Mouse (Mus musculus) left cerebral cortex, adult 18-20 months (tissue): ENCODE measurements around the gene Papola. TPM values are rescaled to one million over a fixed set of nuclear protein-coding genes. Genes with fewer than 3 reads are reported as not detected.
A peak's percentile ranks its signal among the peaks of the same experiment; 100 is the strongest.

Experiments used
- DNase-seq, 2 experiments: peaks; one replicate each; pipeline ENCODE4 v3.0.0; 2021 to 2022; ENCODE audit warnings: low spot score in 2 of 2, mixed read lengths in 1 of 2
- long read RNA-seq, 2 experiments: library from polyadenylated mRNA; stranded (forward); transcript quantifications; one replicate each; pipeline ENCODE4 v2.0.0; 2021
- total RNA-seq, 2 experiments: library from RNA; stranded (reverse); gene quantifications; 2 replicates each; pipeline ENCODE4 v1.2.3; 2021

The Papola gene
- total RNA-seq: 100 to 1,000 TPM; 146 to 157 TPM
- long read RNA-seq, experiment 1, full-length matches to known transcripts: 81 of 123 reads
- long read RNA-seq, experiment 1, partial matches to known transcripts: 16 of 123 reads
- long read RNA-seq, experiment 1, other reads (novel, unspliced or antisense): 26 of 123 reads
- long read RNA-seq, experiment 2, full-length matches to known transcripts: 45 of 54 reads
- long read RNA-seq, experiment 2, partial matches to known transcripts: 2 of 54 reads
- long read RNA-seq, experiment 2, other reads (novel, unspliced or antisense): 7 of 54 reads

DNA sequence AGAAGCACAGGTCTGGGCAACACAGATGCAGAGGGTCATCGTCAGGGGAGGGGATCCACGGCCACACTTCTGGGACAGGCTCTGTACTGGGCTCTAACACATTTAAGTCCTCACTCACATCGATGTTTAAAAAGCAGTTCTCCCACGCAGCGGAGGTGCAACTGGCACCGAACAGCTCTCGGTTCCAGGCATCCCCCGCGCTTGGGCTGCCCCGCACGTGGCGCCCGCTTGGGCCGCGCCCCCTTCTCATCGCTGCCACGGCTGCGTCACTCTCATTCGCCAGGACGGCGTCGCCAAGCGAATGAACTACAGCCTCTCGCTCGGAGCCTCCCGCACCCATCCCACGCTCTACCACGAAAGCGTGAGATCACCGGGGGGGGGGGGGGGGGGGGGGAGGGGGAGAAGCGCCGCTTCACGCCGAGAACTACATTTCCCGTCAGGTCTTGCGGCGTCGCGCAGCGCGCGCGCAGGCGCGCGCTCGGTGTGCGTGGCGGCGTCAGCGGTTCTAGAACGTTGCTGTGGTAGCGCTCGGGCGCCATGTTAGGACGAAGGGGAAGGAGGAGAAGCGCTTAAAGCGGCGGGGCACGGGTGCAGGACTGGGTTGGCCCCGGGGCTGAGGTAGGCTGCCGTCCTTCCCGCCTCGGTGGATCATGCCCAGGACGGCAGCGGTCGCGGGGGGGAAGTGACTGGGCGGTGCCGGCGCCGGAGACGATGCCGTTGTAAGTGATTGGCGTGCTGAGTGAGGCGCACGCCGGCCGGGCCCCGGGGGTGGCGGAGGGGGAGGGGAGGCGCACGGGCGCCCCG lies at the start of gene Papola:
Papola (plus strand) TSS at position 499 of the 804 bp plus-strand sequence.
- DNase-seq: peak; percentile 81 to 91

DNA sequence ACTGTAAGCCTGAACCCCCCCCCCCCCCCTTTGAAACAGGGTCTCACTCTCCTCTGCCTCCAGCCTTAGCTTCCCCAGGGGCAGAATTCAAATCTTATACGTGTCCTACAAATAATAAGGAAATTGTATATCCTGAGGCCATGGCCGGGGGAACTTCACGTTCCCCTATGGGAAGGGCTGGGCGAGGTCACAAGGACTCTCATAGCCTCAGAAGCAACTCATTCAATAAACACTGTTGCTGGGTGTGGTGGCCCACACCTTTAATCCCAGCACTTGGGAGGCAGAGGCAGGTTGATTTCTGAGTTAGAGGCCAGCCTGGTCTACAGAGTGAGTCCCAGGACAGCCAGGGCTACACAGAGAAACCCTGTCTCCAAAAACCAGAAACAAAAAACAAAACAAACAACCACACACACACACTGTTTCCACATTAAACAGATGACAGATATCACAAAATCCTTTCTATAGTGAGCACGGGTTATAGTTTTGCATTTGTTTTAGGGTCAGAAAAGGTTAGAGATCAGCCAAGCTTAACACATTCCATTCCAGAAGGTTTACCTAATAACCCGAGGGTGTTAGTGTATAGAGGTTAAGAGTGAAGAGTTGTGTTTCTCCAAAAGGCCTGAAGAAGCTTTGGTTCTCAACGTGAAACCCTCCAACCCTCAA lies 49.1 kb upstream of the Papola start:
- DNase-seq: no peak

DNA sequence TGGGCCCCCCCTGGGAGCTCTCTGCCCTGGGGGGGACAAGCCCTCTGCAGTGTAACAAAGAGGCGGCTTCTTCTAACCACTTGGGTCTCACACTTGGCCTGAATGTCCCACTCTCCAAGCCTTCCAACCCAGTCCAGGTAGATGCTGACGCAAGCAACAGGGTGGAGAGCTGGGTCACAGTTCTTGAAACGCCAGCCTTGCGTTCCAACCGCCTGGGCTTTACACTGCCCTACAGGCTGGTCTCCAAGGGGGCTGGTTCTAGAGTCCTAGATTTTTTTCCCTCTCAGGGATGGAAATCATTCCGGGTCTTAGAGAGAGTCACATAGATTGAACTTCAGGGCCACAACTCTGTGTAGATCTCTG lies 48.6 kb upstream of the Papola start:
- no peak for DNase-seq

DNA sequence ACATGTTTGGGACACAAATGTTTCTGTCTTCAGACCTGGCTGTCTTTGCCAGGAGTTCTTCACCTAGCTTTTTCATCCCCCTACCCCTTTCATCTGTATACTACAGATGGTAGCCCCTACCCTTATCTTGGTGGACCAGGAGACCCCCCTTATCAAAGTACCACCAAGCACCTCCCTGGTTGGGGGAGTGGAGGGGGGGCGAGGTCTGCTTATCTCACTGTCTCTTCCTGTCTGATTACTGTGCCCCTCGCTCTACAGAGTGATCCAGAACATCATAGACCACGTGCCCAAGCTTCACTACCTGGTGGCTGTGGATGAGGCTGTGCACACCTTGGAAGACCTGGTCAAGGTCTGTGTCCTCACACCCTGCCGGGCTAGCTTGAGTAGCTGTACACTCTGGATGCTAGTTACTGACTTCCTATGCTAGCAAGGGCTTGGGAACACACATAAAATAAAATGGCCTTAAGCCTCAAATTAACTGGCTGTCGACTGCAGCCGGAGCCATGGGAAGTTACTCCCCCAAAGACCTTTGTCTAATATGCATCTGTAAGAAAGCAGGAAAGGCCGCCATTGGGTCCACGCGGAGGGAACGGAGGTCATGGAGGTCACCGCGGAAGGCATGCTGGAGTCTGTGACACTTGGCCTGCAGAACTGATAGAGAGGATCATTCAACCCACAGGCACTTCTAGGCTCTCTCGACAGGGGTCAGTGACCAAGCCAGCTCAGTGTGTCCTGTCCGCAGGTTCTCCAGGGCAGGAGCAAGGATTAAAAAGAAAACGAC lies 46.0 kb upstream of the Papola start:
- no peak for DNase-seq

DNA sequence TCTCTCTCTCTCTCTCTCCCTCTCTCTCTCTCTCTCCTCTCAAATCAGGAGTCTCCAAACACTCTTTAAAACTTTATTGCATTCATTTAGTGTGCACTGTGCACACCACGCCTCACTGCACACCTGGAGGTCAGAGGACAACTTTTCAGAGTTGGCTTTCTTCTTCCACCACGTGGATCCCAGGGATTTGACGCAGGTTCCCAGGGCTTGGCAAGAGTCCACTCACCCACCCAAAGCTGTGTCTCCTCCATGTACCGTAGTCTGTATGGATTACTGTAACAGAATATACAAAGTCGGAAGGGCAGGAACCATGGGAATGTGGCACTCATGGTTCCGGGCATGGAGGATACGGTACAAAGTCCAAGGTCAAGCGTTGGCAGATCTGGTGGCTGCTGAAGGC lies 44.8 kb upstream of the Papola start:
- DNase-seq: no peak

DNA sequence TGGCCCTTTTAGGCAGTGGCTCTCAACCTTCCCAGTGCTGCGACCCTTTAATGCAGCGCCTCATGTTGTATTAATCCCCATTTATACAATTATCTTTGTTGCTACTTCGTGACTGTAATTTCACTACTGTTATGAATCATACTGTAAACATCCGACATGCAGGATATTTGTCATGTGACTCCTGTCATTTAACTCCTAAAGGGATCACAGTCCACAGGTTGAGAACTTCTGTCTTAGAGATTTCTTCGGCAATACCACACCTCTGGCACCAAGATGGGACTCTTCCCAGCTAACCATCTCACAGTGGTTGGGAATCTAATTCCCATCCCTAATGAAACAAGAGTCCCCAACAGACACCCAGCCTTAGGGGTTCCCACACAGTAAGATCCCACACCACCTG lies 36.4 kb upstream of the Papola start:
- DNase-seq: no peak

DNA sequence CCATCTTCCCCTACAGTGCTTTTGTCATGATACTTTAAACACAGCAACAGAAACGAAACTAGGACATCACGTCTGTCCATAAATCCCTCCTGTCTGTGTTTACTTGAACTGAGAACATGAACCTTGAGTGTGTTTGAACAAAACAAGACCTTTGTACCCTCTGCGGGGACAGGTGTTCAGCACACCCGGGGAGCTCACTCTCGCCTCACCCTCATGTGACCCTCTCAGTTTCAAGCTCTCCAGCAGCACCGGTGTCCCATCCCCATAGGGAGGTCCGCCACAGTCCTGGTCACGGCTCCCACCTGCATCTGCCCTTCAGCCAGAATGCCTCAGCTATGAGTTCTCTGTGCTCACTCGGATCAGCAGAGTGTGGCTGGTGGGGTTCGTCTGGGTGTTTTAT lies 30.7 kb upstream of the Papola start:
- DNase-seq: no peak

DNA sequence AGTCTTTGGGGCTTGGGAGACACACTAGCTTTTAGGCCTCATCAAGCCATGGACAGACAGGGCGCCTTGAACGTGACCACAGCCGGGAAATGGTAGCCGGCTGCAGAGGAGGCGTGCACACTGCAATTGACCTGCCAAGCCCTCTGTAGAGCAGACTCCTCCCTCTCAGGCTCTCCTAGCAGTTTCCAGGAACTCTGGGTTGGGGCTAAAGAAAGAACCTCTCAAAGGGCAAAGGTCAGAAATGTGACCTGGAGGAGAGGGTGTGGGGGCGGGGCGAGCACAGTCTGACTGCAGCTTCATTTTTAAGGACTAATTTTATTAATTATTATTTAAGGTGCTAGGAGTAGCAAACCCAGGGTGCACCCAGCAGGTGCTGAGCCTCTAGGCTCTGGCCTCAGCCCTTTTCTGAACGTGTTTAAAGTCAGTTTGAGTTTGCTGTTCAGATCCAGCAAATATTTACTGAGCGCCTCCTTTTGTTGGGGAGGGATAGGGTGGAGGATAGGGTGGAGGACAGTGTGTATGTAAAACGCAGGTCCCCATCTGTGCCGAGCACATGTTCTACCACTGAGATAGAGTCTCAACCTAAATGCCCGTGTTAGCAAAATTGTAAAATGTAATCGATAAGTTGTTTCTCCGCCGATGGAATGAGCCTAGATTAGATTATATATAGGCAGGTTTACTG lies 26.5 kb upstream of the Papola start:
- DNase-seq: no peak

DNA sequence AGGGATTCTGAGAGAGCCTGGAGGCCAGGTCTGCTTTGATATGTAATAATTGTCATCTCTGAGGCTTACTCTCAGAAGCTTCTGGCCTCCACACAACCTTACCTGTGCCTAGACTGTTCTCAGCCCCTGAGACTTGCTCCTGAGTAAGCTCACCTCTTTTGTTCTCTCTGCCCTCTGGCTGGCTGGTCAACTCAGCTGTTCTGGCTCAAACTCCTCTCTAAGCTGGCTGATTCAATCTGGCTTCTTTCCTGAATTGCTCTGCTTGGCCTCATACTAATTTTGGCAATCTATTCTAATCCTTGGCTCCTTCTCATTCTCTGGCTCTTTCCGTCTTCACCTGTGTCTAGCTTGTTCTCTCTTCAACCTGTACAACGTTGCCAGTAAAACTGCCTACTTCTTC lies 25.6 kb upstream of the Papola start:
- no peak for DNase-seq

DNA sequence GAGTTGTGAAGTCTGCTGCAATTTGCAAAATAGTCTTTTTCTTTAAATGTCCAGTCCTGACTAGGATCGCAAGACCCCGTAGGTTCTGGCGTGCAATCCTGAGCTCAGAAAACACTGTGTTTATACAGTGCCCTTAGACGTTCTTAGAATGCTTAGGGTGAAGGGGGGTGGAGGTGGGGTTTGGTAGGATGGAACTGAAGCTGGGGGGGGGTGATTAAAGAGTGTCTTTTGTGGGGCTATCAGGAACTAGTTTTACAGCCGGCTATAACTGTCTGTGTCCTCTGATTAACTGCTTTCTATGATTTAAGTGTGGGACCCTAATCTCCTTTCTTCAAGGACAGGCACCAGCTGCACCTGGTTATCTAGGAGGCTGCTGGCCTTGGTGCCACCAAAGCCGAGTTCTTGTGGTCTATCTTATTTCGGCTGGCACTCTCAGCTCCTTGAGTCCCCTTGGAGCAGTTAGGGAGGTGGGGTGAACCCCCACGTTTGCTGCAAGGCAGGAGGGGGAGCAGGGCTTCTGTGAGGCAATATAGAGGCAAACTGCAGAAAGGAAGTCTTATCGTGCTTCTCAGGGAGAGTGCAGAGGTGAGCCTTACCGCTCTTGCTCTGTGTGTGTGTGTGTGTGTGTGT lies 24.5 kb upstream of the Papola start:
- DNase-seq: no peak

DNA sequence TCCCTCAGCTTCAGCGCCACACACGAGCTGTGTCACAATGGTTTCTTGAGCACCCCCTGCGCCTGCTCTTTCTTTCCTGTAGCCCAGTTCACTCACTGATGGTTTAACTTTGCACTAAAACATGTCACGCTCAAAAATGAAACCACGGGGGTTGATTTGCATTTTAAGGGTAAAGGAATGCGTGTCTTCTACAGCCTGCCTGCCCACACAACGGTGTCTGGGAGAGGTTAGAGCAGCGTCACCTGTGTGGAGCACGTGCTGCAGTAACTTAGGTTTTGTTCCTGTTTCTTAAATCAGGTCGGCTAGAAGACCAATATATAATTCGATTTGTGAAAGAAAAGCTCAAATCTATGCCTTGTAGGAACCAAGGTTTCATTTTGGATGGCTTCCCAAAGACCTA lies 23.3 kb upstream of the Papola start:
- no peak for DNase-seq

DNA sequence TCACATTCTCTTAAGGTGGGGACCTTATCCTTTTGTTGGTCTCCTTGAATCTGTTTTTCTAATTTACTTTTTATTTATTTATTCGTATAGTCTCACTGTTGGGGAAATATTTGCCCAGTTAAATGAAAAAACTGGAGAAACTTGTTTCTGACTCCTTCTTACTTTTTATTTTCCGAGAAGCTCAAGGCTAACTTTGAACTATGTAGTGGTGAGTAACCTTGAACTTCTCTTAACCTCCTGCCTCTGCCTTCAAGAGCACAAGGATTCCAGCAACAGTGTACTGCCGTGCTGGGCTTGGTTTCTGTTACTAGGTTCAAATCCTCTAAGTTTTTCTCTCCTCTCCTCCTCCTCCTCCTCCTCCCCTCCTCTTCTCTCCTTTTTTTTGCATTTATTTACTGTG lies 22.9 kb upstream of the Papola start:
- DNase-seq: no peak

DNA sequence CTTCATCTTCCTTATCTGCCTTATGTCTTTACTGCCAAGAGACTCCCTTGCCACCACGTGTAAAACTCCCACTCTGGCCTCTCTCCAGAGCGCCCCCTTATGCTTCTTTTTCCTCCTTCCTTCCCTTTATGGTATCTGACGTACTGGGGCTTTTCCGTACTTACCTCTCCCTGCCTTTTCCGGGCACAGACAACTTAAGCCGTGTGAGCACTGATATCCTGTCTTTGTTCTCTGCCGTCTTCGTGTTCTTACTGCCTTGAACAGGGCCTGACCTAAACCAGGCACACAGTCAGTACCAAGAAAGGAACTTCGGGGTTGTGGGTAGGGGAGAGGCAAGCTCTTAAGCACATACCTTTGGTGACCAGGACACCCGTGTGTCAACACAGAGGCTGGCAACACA lies 14.8 kb upstream of the Papola start:
- DNase-seq: no peak

DNA sequence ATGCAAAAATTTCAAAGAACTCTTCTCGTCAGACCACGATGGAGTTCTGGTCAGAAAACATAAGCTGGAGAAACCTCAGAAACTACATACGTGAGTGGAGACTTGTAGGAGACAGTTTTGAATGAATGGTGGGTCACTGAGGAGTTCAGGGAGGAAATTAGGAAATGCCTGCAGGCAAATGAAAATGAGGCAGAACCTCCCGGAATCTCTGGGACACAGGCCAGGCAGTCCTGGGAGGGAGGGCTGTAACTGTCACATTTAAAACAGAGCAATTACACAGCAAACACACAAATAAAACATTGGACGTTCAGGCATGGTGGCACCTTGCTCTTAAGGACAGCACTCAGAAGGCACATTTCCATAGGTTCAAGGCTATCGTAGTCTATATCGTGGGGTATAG lies 9.6 kb upstream of the Papola start:
- no peak for DNase-seq

DNA sequence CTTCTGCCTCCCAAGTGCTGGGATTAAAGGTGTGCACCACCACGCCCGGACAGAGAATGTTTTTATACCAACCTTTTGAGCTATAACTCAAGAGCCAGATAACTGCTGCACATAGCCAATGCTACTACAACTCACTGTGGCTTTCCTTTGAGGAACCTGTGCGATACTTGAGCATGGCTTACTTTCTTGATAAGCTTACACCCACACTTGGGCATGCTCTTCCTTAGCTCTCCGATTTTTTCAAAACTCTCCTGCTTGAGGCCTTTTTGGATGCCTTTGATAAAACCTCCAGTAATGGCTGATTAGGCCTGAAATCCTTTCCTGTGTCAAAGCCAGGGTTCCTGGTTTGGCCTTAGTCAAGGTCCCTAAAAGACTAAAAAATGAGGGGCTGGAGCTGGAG lies 6.8 kb upstream of the Papola start:
- DNase-seq: no peak

DNA sequence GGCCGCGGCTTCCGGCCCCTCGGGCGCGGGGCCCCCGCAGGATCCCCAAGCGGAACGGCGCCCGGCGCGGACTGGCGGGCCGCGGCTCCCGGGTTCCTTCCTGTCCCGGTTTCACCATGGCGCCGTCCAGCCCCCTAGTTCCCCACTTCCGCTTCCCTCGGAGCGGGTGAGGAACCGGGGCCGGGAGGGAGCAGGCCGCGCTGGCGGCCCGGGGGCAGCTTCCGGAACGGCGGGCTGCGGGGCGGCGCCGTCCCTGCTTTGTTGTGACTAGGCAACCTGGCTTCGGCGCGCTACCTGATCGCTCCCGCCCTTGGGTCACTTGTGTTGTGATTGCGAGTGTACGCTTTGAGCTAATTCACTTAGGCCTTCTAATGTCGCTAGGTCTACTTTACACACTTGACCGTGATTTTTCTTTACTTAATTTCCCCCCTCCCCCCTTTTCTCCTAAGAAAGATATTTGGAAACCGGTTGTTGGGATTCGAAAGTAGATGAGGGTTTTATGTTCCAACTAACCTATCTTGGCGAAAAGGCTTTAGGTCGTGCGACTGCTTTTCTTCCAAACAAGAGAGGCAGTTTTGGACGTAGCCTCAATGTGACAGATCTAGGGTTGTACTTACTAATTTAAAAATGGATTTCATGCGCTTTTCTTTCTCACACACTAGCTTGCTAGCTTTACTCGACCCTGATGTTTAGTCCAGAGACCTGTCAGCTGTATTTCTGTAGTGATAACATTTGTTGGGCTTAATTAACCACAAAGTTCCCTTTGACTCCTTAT lies 693 bp downstream of the Papola start:
- DNase-seq: peak in 1 of 2 experiments; percentile 52

DNA sequence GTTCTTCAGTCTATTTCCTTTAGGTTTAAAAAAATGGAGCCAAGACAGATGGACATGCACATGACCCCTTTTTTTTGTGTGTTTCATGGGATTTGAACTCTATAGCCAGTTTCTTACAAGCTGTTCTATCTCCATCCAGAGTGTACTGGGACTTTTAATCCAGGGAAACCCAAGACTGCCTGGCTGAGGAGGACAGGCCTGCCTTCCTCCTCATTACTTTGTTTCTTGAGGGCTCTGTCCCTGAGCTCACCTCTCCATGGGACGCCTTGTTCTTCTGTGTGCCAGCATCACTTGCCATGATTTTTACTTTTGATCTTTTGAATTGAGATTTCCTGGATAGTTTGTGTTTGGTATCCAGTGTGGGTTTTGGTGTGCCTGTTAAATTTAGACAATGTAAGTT lies 1.6 kb downstream of the Papola start:
- no peak for DNase-seq

DNA sequence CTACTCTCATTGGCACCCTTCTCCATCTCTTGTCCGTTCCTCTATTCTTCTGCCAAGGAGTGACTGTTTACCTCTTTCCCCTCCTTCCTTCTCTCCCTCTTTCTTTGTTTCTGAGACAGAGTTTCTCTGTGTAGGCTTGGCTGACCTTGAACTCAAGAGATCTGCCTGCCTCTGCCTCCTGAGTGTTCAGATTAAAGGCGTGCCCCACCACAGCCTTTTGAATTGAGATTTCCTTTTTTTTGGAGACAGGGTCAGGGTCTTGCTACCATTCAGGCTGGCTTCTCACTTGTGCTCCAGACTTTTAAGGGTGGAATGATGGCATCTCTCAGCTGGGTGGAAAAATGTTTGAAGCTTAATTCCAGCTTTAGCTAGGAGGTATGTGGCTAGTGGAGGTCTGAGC lies 3.1 kb downstream of the Papola start:
- no peak for DNase-seq

DNA sequence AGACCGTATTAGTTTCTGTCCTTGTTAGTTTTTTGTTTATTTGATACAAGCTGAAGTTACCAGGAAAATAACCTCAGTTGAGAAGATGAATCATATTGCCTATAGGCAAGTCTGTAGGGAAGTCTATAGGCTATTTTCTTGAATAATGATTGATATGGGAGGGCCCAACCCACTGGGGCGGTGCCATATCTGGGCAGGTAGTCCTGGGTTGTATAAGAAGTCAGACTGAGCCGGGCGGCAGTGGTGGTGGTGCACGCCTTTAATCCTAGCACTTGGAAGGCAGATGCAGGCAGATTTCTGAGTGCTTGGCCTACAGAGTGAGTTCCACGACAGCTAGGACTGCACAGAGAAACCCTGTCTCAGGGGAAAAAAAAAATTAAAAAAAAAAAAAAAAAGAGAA lies 5.4 kb downstream of the Papola start:
- DNase-seq: no peak

DNA sequence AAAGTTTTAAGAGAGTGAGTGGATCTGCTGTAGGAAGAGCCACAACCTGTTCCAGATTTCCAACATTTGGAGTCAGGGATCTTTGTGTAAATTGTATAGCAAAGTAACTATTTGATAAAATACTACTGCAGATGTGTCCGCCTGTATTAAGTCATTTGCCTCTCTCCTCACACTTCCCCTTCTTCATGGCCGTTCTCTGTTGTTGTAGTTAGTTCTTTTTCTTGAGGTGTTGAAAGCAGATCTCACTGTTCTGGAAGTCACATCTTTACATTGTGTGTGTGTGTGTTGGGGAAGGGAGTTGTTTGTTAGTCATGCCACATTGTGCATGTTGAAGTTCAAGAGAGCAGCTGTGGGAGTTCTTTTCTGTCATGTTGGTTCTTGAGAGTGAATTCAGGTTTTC lies 10.4 kb downstream of the Papola start:
- DNase-seq: no peak
